Mouse (Mus musculus) c-Kit-positive CD71-negative TER-119-negative erythroid progenitor cells, embryonic 14.5 days (primary cell): Measurements from ENCODE around the gene Aire.

Experiments used
- DNase-seq: peaks from one replicate; pipeline ENCODE4 v3.0.0-alpha.2; 2013; ENCODE audit warnings: low read depth

The Aire gene

GRCm38 (mm10) chr10:78043406-78043836 lies at the start of gene Aire:
Gene Aire (minus strand): TSS chr10:78043610.
- peak; percentile 56 for DNase-seq

GRCm38 (mm10) chr10:78092725-78093029 lies 49.3 kb upstream of the Aire start:
- DNase-seq = no peak

- DNase-seq = no peak
Observed at GRCm38 (mm10) chr10:78091865-78092724, 48.7 kb upstream of the Aire start.

GRCm38 (mm10) chr10:78090706-78091491 lies 47.5 kb upstream of the Aire start:
- DNase-seq = no peak

GRCm38 (mm10) chr10:78090246-78090645 lies 46.8 kb upstream of the Aire start:
- no peak for DNase-seq

- DNase-seq = peak; percentile 35
Observed at GRCm38 (mm10) chr10:78087101-78087511, 43.7 kb upstream of the Aire start.

GRCm38 (mm10) chr10:78086444-78087061 lies 43.1 kb upstream of the Aire start:
- peak; percentile 39 for DNase-seq

GRCm38 (mm10) chr10:78085711-78086110 lies 42.3 kb upstream of the Aire start:
- DNase-seq = no peak

GRCm38 (mm10) chr10:78084073-78084472 lies 40.7 kb upstream of the Aire start:
- DNase-seq = no peak

GRCm38 (mm10) chr10:78079955-78080591 lies 36.7 kb upstream of the Aire start:
- DNase-seq = no peak

- DNase-seq = no peak
Observed at GRCm38 (mm10) chr10:78078276-78078675, 34.9 kb upstream of the Aire start.

- DNase-seq = no peak
Observed at GRCm38 (mm10) chr10:78077862-78078261, 34.5 kb upstream of the Aire start.

GRCm38 (mm10) chr10:78074977-78075376 lies 31.6 kb upstream of the Aire start:
- DNase-seq = no peak

- no peak for DNase-seq
Observed at GRCm38 (mm10) chr10:78074151-78074550, 30.7 kb upstream of the Aire start.

GRCm38 (mm10) chr10:78069101-78070011 lies 25.9 kb upstream of the Aire start, which contains the start of gene Icosl:
Gene Icosl (plus strand): TSS chr10:78069302.
- peak; percentile 42 for DNase-seq

GRCm38 (mm10) chr10:78068541-78068940 lies 25.1 kb upstream of the Aire start:
- no peak for DNase-seq

- DNase-seq = no peak
Observed at GRCm38 (mm10) chr10:78067226-78067625, 23.8 kb upstream of the Aire start.

GRCm38 (mm10) chr10:78063122-78063521 lies 19.7 kb upstream of the Aire start:
- DNase-seq = no peak

- DNase-seq = no peak
Observed at GRCm38 (mm10) chr10:78057056-78057455, 13.6 kb upstream of the Aire start.

GRCm38 (mm10) chr10:78054633-78055565 lies 11.5 kb upstream of the Aire start:
- peak; percentile 33 for DNase-seq
